9 mouse cellular contexts compared by ENCODE assay signal in the genomic region with DNA sequence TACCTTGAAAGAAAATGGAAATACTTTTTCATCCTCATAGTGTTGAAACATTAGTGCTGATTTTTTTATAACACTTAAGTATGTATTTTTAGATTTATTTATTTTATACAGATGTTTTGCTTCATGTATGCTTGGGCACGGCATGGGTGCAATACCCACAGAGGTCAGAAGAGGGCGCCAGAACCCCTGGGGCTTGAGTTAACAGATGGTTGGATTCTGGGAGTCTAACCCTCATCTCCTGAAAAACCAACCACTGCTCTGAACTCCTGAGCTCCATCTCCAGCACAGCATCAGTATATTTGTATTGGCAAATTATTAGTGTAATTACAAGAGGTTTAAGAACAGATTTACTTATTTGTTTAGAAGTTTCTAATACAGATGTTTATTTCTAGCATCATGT. TPM values are rescaled to one million over a fixed set of nuclear protein-coding genes. Genes with fewer than 3 reads are reported as not detected.
A peak's percentile ranks its signal among the peaks of the same experiment; 100 is the strongest.
DNase-seq lines count a peak whose midpoint lies in the region; ATAC-seq and TF ChIP-seq lines count a peak whose summit lies in the region.
"Had no signal": no experiment of that assay in that cellular context is flagged by ENCODE, and none has a peak within 500 bp of the region (broad histone marks: within the 10 kb centered on the region; RNA-seq: fewer than 3 reads in every experiment).

No protein-coding gene starts in this region.

- no peak overlapping the region for H3K4me2 ChIP-seq in hindbrain, embryonic 12.5 days (replicated peaks)
- no peak overlapping the region for H3K4me2 ChIP-seq in CH12.LX (ENCODE audit: insufficient read depth, low read depth, poor library complexity, severe bottlenecking)
- H3K4me2 ChIP-seq: limb, embryonic 12.5 days had no signal

- TF ChIP-seq EP300 in CH12.LX (IDR thresholded peaks at IDR 0.05; ENCODE audit: low read length), result no peak

- ATAC-seq in hindbrain, embryonic 12.5 days (ENCODE audit: low FRiP score), result no peak
- peak; percentile 87 for ATAC-seq in megakaryocyte-erythroid progenitor cell, adult 5-6 weeks (replicated peaks; ENCODE audit: low FRiP score, low TSS enrichment, poor library complexity, severe bottlenecking)

- no peaks in the 10 kb centered on the region for H3K36me3 ChIP-seq in hindbrain, embryonic 10.5 days
- H3K36me3 ChIP-seq in hindbrain, embryonic 12.5 days, result no peaks in the 10 kb centered on the region
- no peaks in the 10 kb centered on the region for H3K36me3 ChIP-seq in CH12.LX (replicated peaks in 1 of 2; ENCODE audit: control insufficient read depth in 1 of 2, insufficient read depth in 1 of 2, low read length in 1 of 2)
- H3K36me3 ChIP-seq: limb, embryonic 12.5 days had no signal

- 7% methylated on average over 2 of the region's 2 CpGs for WGBS in hindbrain, embryonic 10.5 days
- WGBS in hindbrain, embryonic 12.5 days, result 4% methylated on average over 2 of the region's 2 CpGs

- H3K27ac ChIP-seq in hindbrain, embryonic 10.5 days, result no peak overlapping the region
- H3K27ac ChIP-seq in hindbrain, embryonic 12.5 days, result no peak overlapping the region
- H3K27ac ChIP-seq in CH12.LX (ENCODE audit: insufficient read depth, low read depth), result no peak overlapping the region
- H3K27ac ChIP-seq: limb, embryonic 12.5 days had no signal

- no peaks in the 10 kb centered on the region for H3K9me3 ChIP-seq in hindbrain, embryonic 10.5 days
- no peaks in the 10 kb centered on the region for H3K9me3 ChIP-seq in hindbrain, embryonic 12.5 days (replicated peaks)
- H3K9me3 ChIP-seq in CH12.LX (replicated peaks; ENCODE audit: low read length), result no peaks in the 10 kb centered on the region
- H3K9me3 ChIP-seq: limb, embryonic 12.5 days had no signal

- no peaks in the 10 kb centered on the region for H3K4me1 ChIP-seq in hindbrain, embryonic 10.5 days (replicated peaks)
- no peaks in the 10 kb centered on the region for H3K4me1 ChIP-seq in hindbrain, embryonic 12.5 days
- H3K4me1 ChIP-seq in CH12.LX (ENCODE audit: control insufficient read depth in 1 of 2, insufficient read depth in 2 of 2), result peaks cover 5 to 7% of the 10 kb centered on the region in 2 experiments
- H3K4me1 ChIP-seq: limb, embryonic 12.5 days had no signal

- dilution Hi-C loops in CH12.LX (cut with MboI; ENCODE audit: extremely low pct_ligation_motif_present, extremely low pct_unique_long_range_greater_than_20kb, low sequenced_read_pairs), result no loop called here

- no peaks in the 10 kb centered on the region for H3K79me2 ChIP-seq in CH12.LX (replicated peaks; ENCODE audit: control insufficient read depth, extremely low read depth, insufficient read depth, poor library complexity, severe bottlenecking)

- TF ChIP-seq RAD21 in CH12.LX (IDR thresholded peaks at IDR 0.05; ENCODE audit: low read depth, low read length), result peak; percentile 79

- peak; percentile 83 for DNase-seq in hindbrain, embryonic 10.5 days (ENCODE audit: low spot score)
- peak; percentile 62 for DNase-seq in CH12.LX (ENCODE audit: extremely low read depth)
- DNase-seq in brain, embryonic 14.5 days (ENCODE audit: low read depth), result peak; percentile 73
- DNase-seq in forelimb bud, embryonic 11.5 days (ENCODE audit: low read depth, low spot score), result peak; percentile 77
- peak; percentile 71 for DNase-seq in kidney, postnatal 14 days
- DNase-seq in spleen, postnatal 4 days (ENCODE audit: low spot score in 2 of 2), result peak; percentile 61 to 86

- H3K4me3 ChIP-seq in hindbrain, embryonic 10.5 days, result no peak overlapping the region
- no peak overlapping the region for H3K4me3 ChIP-seq in hindbrain, embryonic 12.5 days
- H3K4me3 ChIP-seq in CH12.LX (replicated peaks in 1 of 3; ENCODE audit: low read depth in 2 of 3, low read length in 2 of 3, poor library complexity in 1 of 3), result no peak overlapping the region
- H3K4me3 ChIP-seq: limb, embryonic 12.5 days had no signal

- TF ChIP-seq CTCF in CH12.LX (conservative IDR thresholded peaks at IDR 0.05 in 1 of 2, IDR thresholded peaks at IDR 0.05 in 1 of 2; ENCODE audit: low read depth in 2 of 2, low read length in 2 of 2), result peak; percentile 91 to 96
- TF ChIP-seq CTCF in brain, embryonic 14.5 days (IDR thresholded peaks at IDR 0.05; ENCODE audit: borderline replicate concordance, extremely low read depth, insufficient read depth, insufficient read length), result peak; percentile 86

- H3K9ac ChIP-seq in hindbrain, embryonic 12.5 days, result no peak overlapping the region
- no peak overlapping the region for H3K9ac ChIP-seq in CH12.LX (ENCODE audit: insufficient read depth, low read depth)
- H3K9ac ChIP-seq: limb, embryonic 12.5 days had no signal

- no peak for TF ChIP-seq POLR2A in CH12.LX (IDR thresholded peaks at IDR 0.05; ENCODE audit: low read depth, low read length)
- no peak for TF ChIP-seq POLR2A in brain, embryonic 14.5 days (IDR thresholded peaks at IDR 0.05; ENCODE audit: borderline replicate concordance, extremely low read depth, insufficient read depth, insufficient read length, poor library complexity, severe bottlenecking)

- no peaks in the 10 kb centered on the region for H3K27me3 ChIP-seq in hindbrain, embryonic 10.5 days (ENCODE audit: insufficient read depth, poor library complexity, severe bottlenecking)
- H3K27me3 ChIP-seq in hindbrain, embryonic 12.5 days, result no peaks in the 10 kb centered on the region
- H3K27me3 ChIP-seq in CH12.LX (replicated peaks), result peaks cover 59% of the 10 kb centered on the region

- in situ Hi-C loops in CH12.LX (cut with MboI; ENCODE audit: low pct_ligation_motif_present, low pct_unique_long_range_greater_than_20kb, low sequenced_read_pairs), result loop anchor here (5.0 kb wide), 1 partner anchor 36 kb away; no protein-coding TSS in a partner anchor

TF ChIP-seq in CH12.LX, 34 proteins besides CTCF, POLR2A, EP300 and RAD21:
- TF ChIP-seq RCOR1 (conservative IDR thresholded peaks at IDR 0.05; ENCODE audit: low read depth, low read length), result no peak
- TF ChIP-seq SMC3 (IDR thresholded peaks at IDR 0.05; ENCODE audit: low read depth, low read length), result peak; percentile 79
- TF ChIP-seq MYC (IDR thresholded peaks at IDR 0.05; ENCODE audit: low read depth, low read length), result no peak
- no peak for TF ChIP-seq CHD2 (IDR thresholded peaks at IDR 0.05; ENCODE audit: low read length)

RNA-seq across cellular contexts. Expression of a gene that starts 16.2 kb away (rescaled TPM):
- polyA plus RNA-seq in hindbrain, embryonic 10.5 days (2016; fragmentation: Nextera tagmentation; extraction: Ambion mirVana), result not detected in 2 replicates
- not detected in 2 replicates for polyA plus RNA-seq in hindbrain, embryonic 12.5 days (2016; fragmentation: Nextera tagmentation; extraction: Ambion mirVana)
- total RNA-seq in CH12.LX (2012; rRNA removed) (not detected in 2 replicates), CH12.LX (2014; rRNA removed) (not detected in 2 replicates)
- polyA plus RNA-seq in CH12.LX (2012; ENCODE audit: insufficient read length, low read depth), result not detected in 2 replicates
- not detected in 2 replicates for polyA plus RNA-seq in brain, embryonic 14.5 days (2012; rRNA removed)
- total RNA-seq in megakaryocyte-erythroid progenitor cell, adult 5-6 weeks (2014; fragmentation: Nextera tagmentation), result not detected in 2 replicates
- not detected in 2 replicates for total RNA-seq in megakaryocyte-erythroid progenitor cell, adult 5-6 weeks (2017)
- polyA plus RNA-seq: limb, embryonic 12.5 days had no signal

RNA-seq across cellular contexts. Expression of a gene that starts 16.2 kb away (rescaled TPM):
- 74.4 and 90.5 TPM in 2 replicates for polyA plus RNA-seq in hindbrain, embryonic 10.5 days (2016; fragmentation: Nextera tagmentation; extraction: Ambion mirVana)
- 144 and 152 TPM in 2 replicates for polyA plus RNA-seq in hindbrain, embryonic 12.5 days (2016; fragmentation: Nextera tagmentation; extraction: Ambion mirVana)
- total RNA-seq in CH12.LX (2012; rRNA removed), result 40.0 and 42.2 TPM in 2 replicates
- 51.6 and 55.2 TPM in 2 replicates for total RNA-seq in CH12.LX (2014; rRNA removed)
- polyA plus RNA-seq in CH12.LX (2012; ENCODE audit: insufficient read length, low read depth), result 16.1 and 19.1 TPM in 2 replicates
- 45.5 and 69.0 TPM in 2 replicates for polyA plus RNA-seq in brain, embryonic 14.5 days (2012; rRNA removed)
- 37.1 and 50.0 TPM in 2 replicates for total RNA-seq in megakaryocyte-erythroid progenitor cell, adult 5-6 weeks (2014; fragmentation: Nextera tagmentation)
- total RNA-seq in megakaryocyte-erythroid progenitor cell, adult 5-6 weeks (2017), result 67.3 and 88.5 TPM in 2 replicates

RNA-seq across cellular contexts. Expression of a gene that starts 16.9 kb away (rescaled TPM):
- 0.68 and 1.3 TPM in 2 replicates for polyA plus RNA-seq in hindbrain, embryonic 10.5 days (2016; fragmentation: Nextera tagmentation; extraction: Ambion mirVana)
- polyA plus RNA-seq in hindbrain, embryonic 12.5 days (2016; fragmentation: Nextera tagmentation; extraction: Ambion mirVana), result 1.4 and 1.9 TPM in 2 replicates
- total RNA-seq in CH12.LX (2012; rRNA removed) (10.2 and 11.9 TPM in 2 replicates), CH12.LX (2014; rRNA removed) (not detected in 2 replicates)
- 0.49 TPM in 1 of 2 replicates, not detected in the other for polyA plus RNA-seq in CH12.LX (2012; ENCODE audit: insufficient read length, low read depth)
- polyA plus RNA-seq in brain, embryonic 14.5 days (2012; rRNA removed), result 1.2 and 2.4 TPM in 2 replicates
- not detected in 2 replicates for total RNA-seq in megakaryocyte-erythroid progenitor cell, adult 5-6 weeks (2014; fragmentation: Nextera tagmentation)
- 1.1 and 1.5 TPM in 2 replicates for total RNA-seq in megakaryocyte-erythroid progenitor cell, adult 5-6 weeks (2017)

RNA-seq across cellular contexts. Expression of a gene that starts 21.4 kb away (rescaled TPM):
- 0.34 TPM in 1 of 2 replicates, not detected in the other for polyA plus RNA-seq in hindbrain, embryonic 10.5 days (2016; fragmentation: Nextera tagmentation; extraction: Ambion mirVana)
- 0.31 and 0.39 TPM in 2 replicates for polyA plus RNA-seq in hindbrain, embryonic 12.5 days (2016; fragmentation: Nextera tagmentation; extraction: Ambion mirVana)
- not detected in 2 replicates for total RNA-seq in CH12.LX (2012; rRNA removed)
- total RNA-seq in CH12.LX (2014; rRNA removed), result not detected in 2 replicates
- polyA plus RNA-seq in CH12.LX (2012; ENCODE audit: insufficient read length, low read depth), result not detected in 2 replicates
- not detected in 2 replicates for polyA plus RNA-seq in brain, embryonic 14.5 days (2012; rRNA removed)
- not detected in 2 replicates for total RNA-seq in megakaryocyte-erythroid progenitor cell, adult 5-6 weeks (2014; fragmentation: Nextera tagmentation)
- total RNA-seq in megakaryocyte-erythroid progenitor cell, adult 5-6 weeks (2017), result not detected in 2 replicates

RNA-seq across cellular contexts. Expression of a gene that starts 35.2 kb away (rescaled TPM):
- polyA plus RNA-seq in hindbrain, embryonic 10.5 days (2016; fragmentation: Nextera tagmentation; extraction: Ambion mirVana), result 0.22 TPM in 1 of 2 replicates, not detected in the other
- not detected in 2 replicates for polyA plus RNA-seq in hindbrain, embryonic 12.5 days (2016; fragmentation: Nextera tagmentation; extraction: Ambion mirVana)
- total RNA-seq in CH12.LX (2012; rRNA removed) (not detected in 2 replicates), CH12.LX (2014; rRNA removed) (not detected in 2 replicates)
- polyA plus RNA-seq in CH12.LX (2012; ENCODE audit: insufficient read length, low read depth), result not detected in 2 replicates
- not detected in 2 replicates for polyA plus RNA-seq in brain, embryonic 14.5 days (2012; rRNA removed)
- total RNA-seq in megakaryocyte-erythroid progenitor cell, adult 5-6 weeks (2014; fragmentation: Nextera tagmentation), result not detected in 2 replicates
- total RNA-seq in megakaryocyte-erythroid progenitor cell, adult 5-6 weeks (2017), result not detected in 2 replicates
